Comparison of ENCODE assay signal across 7 mouse cellular contexts in the genomic region with DNA sequence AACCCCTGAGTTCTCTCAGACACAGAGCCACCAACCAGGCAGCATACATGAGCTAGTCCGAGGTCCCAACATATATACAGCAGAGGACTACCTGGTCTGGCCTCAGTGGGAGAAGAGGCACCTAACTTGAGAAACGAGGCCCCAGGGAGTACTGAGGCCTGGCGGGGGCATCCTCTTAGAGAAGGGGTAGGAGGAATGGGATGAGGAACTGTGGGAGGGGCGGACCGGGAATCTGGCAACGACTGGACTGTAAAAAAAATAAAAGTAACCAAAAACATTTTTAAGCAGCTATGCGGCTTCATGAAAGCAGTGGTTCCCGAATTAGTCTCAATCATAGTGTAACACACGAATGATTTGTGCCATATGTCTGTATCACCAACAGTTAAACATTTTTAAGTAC. TPM values are rescaled to one million over a fixed set of nuclear protein-coding genes. Genes with fewer than 3 reads are reported as not detected.
DNase-seq lines count a peak whose midpoint lies in the region; ATAC-seq and TF ChIP-seq lines count a peak whose summit lies in the region.

No protein-coding gene starts in this region.

- no peak for DNase-seq in spleen, adult 2 months (ENCODE audit: low read depth in 1 of 2, low spot score in 2 of 2)
- DNase-seq in spleen, adult 18-20 months = no peak
- DNase-seq in forebrain, embryonic 10.5 days (ENCODE audit: extremely low spot score, low spot score) = peak; percentile 23
- DNase-seq in ovary, postnatal 36 days (ENCODE audit: low spot score) = no peak
- no peak for DNase-seq in right cerebral cortex, postnatal 36 days (ENCODE audit: low spot score in 2 of 2)

- 0 out of 2 replicates have a peak, but pooled peaks cover 2% of the 10 kb centered on the region for H3K4me1 ChIP-seq in spleen, adult 2 months (ENCODE audit: control insufficient read depth, insufficient read depth, insufficient read length)
- peaks cover 21% of the 10 kb centered on the region for H3K4me1 ChIP-seq in forebrain, embryonic 10.5 days
- H3K4me1 ChIP-seq in intestine, embryonic 16.5 days (ENCODE audit: control insufficient read depth, insufficient read depth, low read length) = peaks cover 8% of the 10 kb centered on the region
- H3K4me1 ChIP-seq in midbrain, embryonic 13.5 days (replicated peaks) = peaks cover 22% of the 10 kb centered on the region

- no peak for ATAC-seq in intestine, embryonic 16.5 days
- peak; percentile 25; the same call in 1 of the 2 replicates for ATAC-seq in midbrain, embryonic 13.5 days

- H3K9me3 ChIP-seq in forebrain, embryonic 10.5 days = no peaks in the 10 kb centered on the region
- no peaks in the 10 kb centered on the region for H3K9me3 ChIP-seq in intestine, embryonic 16.5 days (ENCODE audit: control insufficient read depth, low read length)
- H3K9me3 ChIP-seq in midbrain, embryonic 13.5 days = no peaks in the 10 kb centered on the region

- H3K27ac ChIP-seq in spleen, adult 2 months (ENCODE audit: insufficient read depth, low read length) = no peak overlapping the region
- H3K27ac ChIP-seq in forebrain, embryonic 10.5 days = peak overlapping the region; percentile 96
- peak overlapping the region; percentile 98 for H3K27ac ChIP-seq in intestine, embryonic 16.5 days (ENCODE audit: low read length)
- peak overlapping the region; percentile 88 for H3K27ac ChIP-seq in midbrain, embryonic 13.5 days

- TF ChIP-seq POLR2A in spleen, adult 2 months (IDR thresholded peaks at IDR 0.05; ENCODE audit: low read depth, low read length) = no peak

- peak overlapping the region; percentile 99 for H3K9ac ChIP-seq in intestine, embryonic 16.5 days (ENCODE audit: low read depth, low read length)
- H3K9ac ChIP-seq in midbrain, embryonic 13.5 days (replicated peaks) = peak overlapping the region; percentile 96

- H3K36me3 ChIP-seq in spleen, adult 2 months (ENCODE audit: control insufficient read depth, insufficient read depth, low read length) = peaks cover 9% of the 10 kb centered on the region
- peaks cover 19% of the 10 kb centered on the region for H3K36me3 ChIP-seq in forebrain, embryonic 10.5 days (replicated peaks)
- peaks cover 3% of the 10 kb centered on the region for H3K36me3 ChIP-seq in intestine, embryonic 16.5 days (ENCODE audit: control insufficient read depth, insufficient read depth, low read length)
- H3K36me3 ChIP-seq in midbrain, embryonic 13.5 days = peaks cover 8% of the 10 kb centered on the region

- H3K4me2 ChIP-seq in intestine, embryonic 16.5 days (ENCODE audit: low read depth, low read length) = peak overlapping the region; percentile 71
- peak overlapping the region; percentile 93 for H3K4me2 ChIP-seq in midbrain, embryonic 13.5 days (replicated peaks)

- 9% methylated on average over 9 of the region's 9 CpGs for WGBS in spleen, adult 2 months
- WGBS in forebrain, embryonic 10.5 days = 10% methylated on average over 9 of the region's 9 CpGs
- WGBS in intestine, embryonic 16.5 days = 7% methylated on average over 9 of the region's 9 CpGs
- 5% methylated on average over 9 of the region's 9 CpGs for WGBS in midbrain, embryonic 13.5 days

- peak overlapping the region; percentile 88 for H3K4me3 ChIP-seq in spleen, adult 2 months (ENCODE audit: extremely low read depth, insufficient read depth, insufficient read length)
- peak overlapping the region; percentile 91 for H3K4me3 ChIP-seq in forebrain, embryonic 10.5 days
- H3K4me3 ChIP-seq in intestine, embryonic 16.5 days (ENCODE audit: low read length) = peak overlapping the region; percentile 89
- H3K4me3 ChIP-seq in midbrain, embryonic 13.5 days (replicated peaks) = peak overlapping the region; percentile 92

- TF ChIP-seq CTCF in spleen, adult 2 months (IDR thresholded peaks at IDR 0.05; ENCODE audit: extremely low read depth, insufficient read depth, insufficient read length, insufficient replicate concordance) = no peak

- no peaks in the 10 kb centered on the region for H3K27me3 ChIP-seq in spleen, adult 2 months (ENCODE audit: control insufficient read depth, insufficient read depth, low read length)
- no peaks in the 10 kb centered on the region for H3K27me3 ChIP-seq in forebrain, embryonic 10.5 days (ENCODE audit: poor library complexity, severe bottlenecking)
- no peaks in the 10 kb centered on the region for H3K27me3 ChIP-seq in intestine, embryonic 16.5 days (replicated peaks; ENCODE audit: control insufficient read depth, insufficient read depth, low read length)
- no peaks in the 10 kb centered on the region for H3K27me3 ChIP-seq in midbrain, embryonic 13.5 days

RNA-seq across cellular contexts. Expression of gene Uqcrc2, which starts 0.7 kb away (rescaled TPM):
- 20.7 and 21.4 TPM in 2 replicates for polyA plus RNA-seq in spleen, adult 2 months (2012; rRNA removed)
- 177 and 180 TPM in 2 replicates for polyA plus RNA-seq in forebrain, embryonic 10.5 days (2016; fragmentation: Nextera tagmentation; extraction: Ambion mirVana)
- 339 and 345 TPM in 2 replicates for polyA plus RNA-seq in intestine, embryonic 16.5 days (2015; fragmentation: Nextera tagmentation; extraction: Ambion mirVana)
- polyA plus RNA-seq in midbrain, embryonic 13.5 days (2015; fragmentation: Nextera tagmentation; extraction: Ambion mirVana) = 195 and 203 TPM in 2 replicates

RNA-seq across cellular contexts. Expression of gene Pdzd9, which starts 35.8 kb away (rescaled TPM):
- polyA plus RNA-seq in spleen, adult 2 months (2012; rRNA removed) = not detected in 2 replicates
- polyA plus RNA-seq in forebrain, embryonic 10.5 days (2016; fragmentation: Nextera tagmentation; extraction: Ambion mirVana) = 0.21 and 0.38 TPM in 2 replicates
- polyA plus RNA-seq in intestine, embryonic 16.5 days (2015; fragmentation: Nextera tagmentation; extraction: Ambion mirVana) = 0.18 and 0.34 TPM in 2 replicates
- 0.48 and 0.72 TPM in 2 replicates for polyA plus RNA-seq in midbrain, embryonic 13.5 days (2015; fragmentation: Nextera tagmentation; extraction: Ambion mirVana)

RNA-seq across cellular contexts. Expression of gene Mosmo, which starts 43.1 kb away (rescaled TPM):
- polyA plus RNA-seq in spleen, adult 2 months (2012; rRNA removed) = 10.2 and 17.4 TPM in 2 replicates
- polyA plus RNA-seq in forebrain, embryonic 10.5 days (2016; fragmentation: Nextera tagmentation; extraction: Ambion mirVana) = 11.3 and 11.4 TPM in 2 replicates
- 5.1 and 6.3 TPM in 2 replicates for polyA plus RNA-seq in intestine, embryonic 16.5 days (2015; fragmentation: Nextera tagmentation; extraction: Ambion mirVana)
- polyA plus RNA-seq in midbrain, embryonic 13.5 days (2015; fragmentation: Nextera tagmentation; extraction: Ambion mirVana) = 13.9 and 14.9 TPM in 2 replicates
